Mouse (Mus musculus): ENCODE results near the gene Cdk19. TPM values are rescaled to one million over a fixed set of nuclear protein-coding genes. Genes with fewer than 3 reads are reported as not detected.

Cdk19 gene
- polyA plus RNA-seq, 1 experiment, result 18.2 TPM

GRCm38 (mm10) chr10:40428633-40429032 is 89.3 kb downstream of the Cdk19 start:
- 75% methylated on average over 6 of the region's 6 CpGs for WGBS
- TF ChIP-seq CTCF (IDR thresholded peaks at IDR 0.05; ENCODE audit: control insufficient read depth, insufficient read depth, low read length), result no peak
- no peak for TF ChIP-seq POLR2A (IDR thresholded peaks at IDR 0.05; ENCODE audit: borderline replicate concordance, control insufficient read depth, low read depth, low read length)
- H3K4me1 ChIP-seq (ENCODE audit: control insufficient read depth, insufficient read depth, low read length), result peaks cover 4% of the 10 kb centered on the region; the same call in 1 of the 2 replicates
- H3K4me3 ChIP-seq (replicated peaks; ENCODE audit: control insufficient read depth, low read depth, low read length), result no peak overlapping the region
- no peak overlapping the region for H3K27ac ChIP-seq (ENCODE audit: control insufficient read depth, insufficient read depth, low read depth, low read length, poor library complexity)

- WGBS, result 75% methylated on average over 2 of the region's 2 CpGs
- Histone ChIP-seq H3K4me3 (replicated peaks; ENCODE audit: control insufficient read depth, low read depth, low read length) (no peak overlapping the region), H3K4me1 (ENCODE audit: control insufficient read depth, insufficient read depth, low read length) (peaks cover 4% of the 10 kb centered on the region; the same call in 1 of the 2 replicates), H3K27ac (ENCODE audit: control insufficient read depth, insufficient read depth, low read depth, low read length, poor library complexity) (no peak overlapping the region)
- no peak for TF ChIP-seq CTCF (IDR thresholded peaks at IDR 0.05; ENCODE audit: control insufficient read depth, insufficient read depth, low read length)
- no peak for TF ChIP-seq POLR2A (IDR thresholded peaks at IDR 0.05; ENCODE audit: borderline replicate concordance, control insufficient read depth, low read depth, low read length)
Observed at GRCm38 (mm10) chr10:40429081-40429480, 89.7 kb downstream of the Cdk19 start.

- no peak overlapping the region for H3K4me3 ChIP-seq (replicated peaks; ENCODE audit: control insufficient read depth, low read depth, low read length)
- 84% methylated on average over 4 of the region's 4 CpGs for WGBS
- TF ChIP-seq POLR2A (IDR thresholded peaks at IDR 0.05; ENCODE audit: borderline replicate concordance, control insufficient read depth, low read depth, low read length) (no peak), CTCF (IDR thresholded peaks at IDR 0.05; ENCODE audit: control insufficient read depth, insufficient read depth, low read length) (no peak)
- H3K4me1 ChIP-seq (ENCODE audit: control insufficient read depth, insufficient read depth, low read length), result peaks cover 4% of the 10 kb centered on the region; the same call in 1 of the 2 replicates
- H3K27ac ChIP-seq (ENCODE audit: control insufficient read depth, insufficient read depth, low read depth, low read length, poor library complexity), result no peak overlapping the region
Observed at GRCm38 (mm10) chr10:40430209-40430608, 90.8 kb downstream of the Cdk19 start.

- no peak overlapping the region; the same call in 1 of the 2 replicates for H3K27ac ChIP-seq (ENCODE audit: control insufficient read depth, insufficient read depth, low read depth, low read length, poor library complexity)
- H3K4me1 ChIP-seq (ENCODE audit: control insufficient read depth, insufficient read depth, low read length), result peaks cover 4% of the 10 kb centered on the region; the same call in 1 of the 2 replicates
- no peak for TF ChIP-seq POLR2A (IDR thresholded peaks at IDR 0.05; ENCODE audit: borderline replicate concordance, control insufficient read depth, low read depth, low read length)
- TF ChIP-seq CTCF (IDR thresholded peaks at IDR 0.05; ENCODE audit: control insufficient read depth, insufficient read depth, low read length), result no peak
- WGBS, result 32% methylated on average over 3 of the region's 3 CpGs
- no peak overlapping the region for H3K4me3 ChIP-seq (replicated peaks; ENCODE audit: control insufficient read depth, low read depth, low read length)
Observed at GRCm38 (mm10) chr10:40431957-40432356, 92.6 kb downstream of the Cdk19 start.

GRCm38 (mm10) chr10:40432375-40432774 is 93.0 kb downstream of the Cdk19 start:
- Histone ChIP-seq H3K4me3 (replicated peaks; ENCODE audit: control insufficient read depth, low read depth, low read length) (no peak overlapping the region), H3K27ac (ENCODE audit: control insufficient read depth, insufficient read depth, low read depth, low read length, poor library complexity) (no peak overlapping the region; the same call in 1 of the 2 replicates), H3K4me1 (ENCODE audit: control insufficient read depth, insufficient read depth, low read length) (peaks cover 4% of the 10 kb centered on the region; the same call in 1 of the 2 replicates)
- TF ChIP-seq POLR2A (IDR thresholded peaks at IDR 0.05; ENCODE audit: borderline replicate concordance, control insufficient read depth, low read depth, low read length), result no peak
- no peak for TF ChIP-seq CTCF (IDR thresholded peaks at IDR 0.05; ENCODE audit: control insufficient read depth, insufficient read depth, low read length)
- WGBS, result 76% methylated on average over 9 of the region's 9 CpGs

GRCm38 (mm10) chr10:40435402-40435801 is 96.0 kb downstream of the Cdk19 start:
- WGBS, result 62% methylated on average over 12 of the region's 12 CpGs
- H3K4me1 ChIP-seq (ENCODE audit: control insufficient read depth, insufficient read depth, low read length), result peaks cover 4% of the 10 kb centered on the region; the same call in 1 of the 2 replicates
- no peak overlapping the region for H3K4me3 ChIP-seq (replicated peaks; ENCODE audit: control insufficient read depth, low read depth, low read length)
- TF ChIP-seq CTCF (IDR thresholded peaks at IDR 0.05; ENCODE audit: control insufficient read depth, insufficient read depth, low read length) (no peak), POLR2A (IDR thresholded peaks at IDR 0.05; ENCODE audit: borderline replicate concordance, control insufficient read depth, low read depth, low read length) (no peak)
- H3K27ac ChIP-seq (ENCODE audit: control insufficient read depth, insufficient read depth, low read depth, low read length, poor library complexity), result no peak overlapping the region

GRCm38 (mm10) chr10:40437117-40437516 is 97.8 kb downstream of the Cdk19 start:
- H3K27ac ChIP-seq (ENCODE audit: control insufficient read depth, insufficient read depth, low read depth, low read length, poor library complexity), result no peak overlapping the region
- no peak overlapping the region for H3K4me3 ChIP-seq (replicated peaks; ENCODE audit: control insufficient read depth, low read depth, low read length)
- peaks cover 2% of the 10 kb centered on the region; the same call in 1 of the 2 replicates for H3K4me1 ChIP-seq (ENCODE audit: control insufficient read depth, insufficient read depth, low read length)
- 65% methylated on average over 3 of the region's 3 CpGs for WGBS
- no peak for TF ChIP-seq POLR2A (IDR thresholded peaks at IDR 0.05; ENCODE audit: borderline replicate concordance, control insufficient read depth, low read depth, low read length)
- no peak for TF ChIP-seq CTCF (IDR thresholded peaks at IDR 0.05; ENCODE audit: control insufficient read depth, insufficient read depth, low read length)

- H3K27ac ChIP-seq (ENCODE audit: control insufficient read depth, insufficient read depth, low read depth, low read length, poor library complexity), result no peak overlapping the region
- TF ChIP-seq CTCF (IDR thresholded peaks at IDR 0.05; ENCODE audit: control insufficient read depth, insufficient read depth, low read length), result no peak
- no peak for TF ChIP-seq POLR2A (IDR thresholded peaks at IDR 0.05; ENCODE audit: borderline replicate concordance, control insufficient read depth, low read depth, low read length)
- no peak overlapping the region for H3K4me3 ChIP-seq (replicated peaks; ENCODE audit: control insufficient read depth, low read depth, low read length)
- H3K4me1 ChIP-seq (ENCODE audit: control insufficient read depth, insufficient read depth, low read length), result no peaks in the 10 kb centered on the region
- 93% methylated on average over 10 of the region's 10 CpGs for WGBS
Observed at GRCm38 (mm10) chr10:40440740-40441139, 101.4 kb downstream of the Cdk19 start.

GRCm38 (mm10) chr10:40442076-40442475 is 102.7 kb downstream of the Cdk19 start:
- TF ChIP-seq POLR2A (IDR thresholded peaks at IDR 0.05; ENCODE audit: borderline replicate concordance, control insufficient read depth, low read depth, low read length), result no peak
- TF ChIP-seq CTCF (IDR thresholded peaks at IDR 0.05; ENCODE audit: control insufficient read depth, insufficient read depth, low read length), result no peak
- WGBS, result 63% methylated on average over 1 of the region's 1 CpGs
- Histone ChIP-seq H3K27ac (ENCODE audit: control insufficient read depth, insufficient read depth, low read depth, low read length, poor library complexity) (no peak overlapping the region), H3K4me3 (replicated peaks; ENCODE audit: control insufficient read depth, low read depth, low read length) (no peak overlapping the region), H3K4me1 (ENCODE audit: control insufficient read depth, insufficient read depth, low read length) (no peaks in the 10 kb centered on the region)

Measured in bone marrow, adult 2 months (tissue).